Mouse (Mus musculus): ENCODE data around the gene Fpr3. TPM values are rescaled to one million over a fixed set of nuclear protein-coding genes. Genes with fewer than 3 reads are reported as not detected.

The Fpr3 gene
- polyA plus RNA-seq, 1 experiment from 2014 or later = not detected

DNA sequence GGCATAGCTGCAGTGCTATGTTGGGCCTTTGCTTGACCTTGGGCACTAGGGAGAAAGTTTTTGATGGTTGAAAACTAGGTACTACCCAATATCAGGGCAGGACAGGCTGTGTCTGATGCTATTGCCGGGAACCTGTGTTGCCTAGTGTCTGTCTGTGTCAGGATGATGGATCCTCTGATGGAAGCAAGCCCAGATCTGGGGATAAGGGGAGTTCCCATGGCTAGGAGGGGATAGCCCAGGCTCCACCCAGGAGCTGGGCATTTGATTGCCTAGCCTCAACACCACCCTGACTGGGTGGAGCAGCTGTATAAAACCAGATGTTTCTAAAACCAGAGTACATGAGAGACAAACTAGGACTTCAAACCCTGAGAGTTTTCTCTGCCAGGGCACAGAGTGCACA lies 31.0 kb upstream of the Fpr3 start:
- Histone ChIP-seq H3K4me2 (no peak overlapping the region), H3K27ac (no peak overlapping the region), H3K36me3 (0 out of 2 replicates have a peak, but pooled peaks cover 3% of the 10 kb centered on the region), H3K27me3 (no peaks in the 10 kb centered on the region), H3K4me3 (no peak overlapping the region), H3K4me1 (no peaks in the 10 kb centered on the region), H3K9ac (no peak overlapping the region), H3K9me3 (no peaks in the 10 kb centered on the region)
- WGBS = 38% methylated on average over 1 of the region's 1 CpGs
- ATAC-seq (ENCODE audit: borderline replicate concordance, extremely low read depth, low FRiP score, low TSS enrichment) = 0 out of 2 replicates have a peak, but pooled peaks have one; percentile 46

- H3K36me3 ChIP-seq = no peaks in the 10 kb centered on the region
- H3K27ac ChIP-seq = no peak overlapping the region
- no peaks in the 10 kb centered on the region for H3K9me3 ChIP-seq
- no peak overlapping the region for H3K9ac ChIP-seq
- 64% methylated on average over 1 of the region's 1 CpGs for WGBS
- no peaks in the 10 kb centered on the region for H3K4me1 ChIP-seq
- no peak overlapping the region for H3K4me2 ChIP-seq
- ATAC-seq (ENCODE audit: borderline replicate concordance, extremely low read depth, low FRiP score, low TSS enrichment) = no peak
- no peaks in the 10 kb centered on the region for H3K27me3 ChIP-seq
- H3K4me3 ChIP-seq = no peak overlapping the region
Observed at GRCm38 (mm10) chr17:17857446-17857845, 30.2 kb upstream of the Fpr3 start.

DNA sequence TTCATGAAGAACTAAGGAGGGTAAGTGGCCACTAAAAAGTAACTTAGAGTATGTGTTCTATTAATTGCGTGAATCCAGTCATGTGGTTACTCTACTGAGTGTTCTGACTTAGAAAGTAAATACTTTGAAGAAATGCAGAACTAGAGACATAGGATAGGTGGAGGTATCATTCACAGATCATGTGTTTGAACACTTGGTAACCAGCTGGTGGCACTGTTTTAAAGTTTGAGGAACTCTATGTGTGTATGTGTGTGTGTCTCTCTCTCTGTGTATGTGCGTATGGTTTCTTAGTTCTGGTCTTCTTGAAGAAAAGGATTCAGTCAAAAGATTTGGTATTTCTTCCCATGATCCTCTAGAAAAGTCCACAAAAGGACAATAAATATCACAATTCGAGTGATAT lies 27.5 kb upstream of the Fpr3 start:
- Histone ChIP-seq H3K4me1 (no peaks in the 10 kb centered on the region), H3K36me3 (peaks cover 11% of the 10 kb centered on the region; the same call in 1 of the 2 replicates), H3K27me3 (no peaks in the 10 kb centered on the region), H3K27ac (no peak overlapping the region), H3K4me2 (no peak overlapping the region), H3K4me3 (no peak overlapping the region), H3K9me3 (no peaks in the 10 kb centered on the region), H3K9ac (no peak overlapping the region)
- WGBS = 87% methylated on average over 3 of the region's 3 CpGs
- no peak for ATAC-seq (ENCODE audit: borderline replicate concordance, extremely low read depth, low FRiP score, low TSS enrichment)

- Histone ChIP-seq H3K9me3 (no peaks in the 10 kb centered on the region), H3K4me1 (no peaks in the 10 kb centered on the region), H3K27me3 (no peaks in the 10 kb centered on the region), H3K9ac (no peak overlapping the region), H3K4me3 (no peak overlapping the region), H3K36me3 (peaks cover 11% of the 10 kb centered on the region; the same call in 1 of the 2 replicates), H3K27ac (no peak overlapping the region), H3K4me2 (no peak overlapping the region)
- WGBS = 73% methylated on average over 1 of the region's 1 CpGs
- ATAC-seq (ENCODE audit: borderline replicate concordance, extremely low read depth, low FRiP score, low TSS enrichment) = no peak
Observed at GRCm38 (mm10) chr17:17862360-17862759, 25.3 kb upstream of the Fpr3 start.

GRCm38 (mm10) chr17:17865168-17865567 lies 22.5 kb upstream of the Fpr3 start:
- Histone ChIP-seq H3K36me3 (peaks cover 11% of the 10 kb centered on the region; the same call in 1 of the 2 replicates), H3K9me3 (no peaks in the 10 kb centered on the region), H3K4me3 (no peak overlapping the region), H3K27ac (no peak overlapping the region), H3K4me2 (no peak overlapping the region), H3K4me1 (no peaks in the 10 kb centered on the region), H3K9ac (no peak overlapping the region), H3K27me3 (no peaks in the 10 kb centered on the region)
- WGBS = 57% methylated on average over 2 of the region's 2 CpGs
- ATAC-seq (ENCODE audit: borderline replicate concordance, extremely low read depth, low FRiP score, low TSS enrichment) = no peak

DNA sequence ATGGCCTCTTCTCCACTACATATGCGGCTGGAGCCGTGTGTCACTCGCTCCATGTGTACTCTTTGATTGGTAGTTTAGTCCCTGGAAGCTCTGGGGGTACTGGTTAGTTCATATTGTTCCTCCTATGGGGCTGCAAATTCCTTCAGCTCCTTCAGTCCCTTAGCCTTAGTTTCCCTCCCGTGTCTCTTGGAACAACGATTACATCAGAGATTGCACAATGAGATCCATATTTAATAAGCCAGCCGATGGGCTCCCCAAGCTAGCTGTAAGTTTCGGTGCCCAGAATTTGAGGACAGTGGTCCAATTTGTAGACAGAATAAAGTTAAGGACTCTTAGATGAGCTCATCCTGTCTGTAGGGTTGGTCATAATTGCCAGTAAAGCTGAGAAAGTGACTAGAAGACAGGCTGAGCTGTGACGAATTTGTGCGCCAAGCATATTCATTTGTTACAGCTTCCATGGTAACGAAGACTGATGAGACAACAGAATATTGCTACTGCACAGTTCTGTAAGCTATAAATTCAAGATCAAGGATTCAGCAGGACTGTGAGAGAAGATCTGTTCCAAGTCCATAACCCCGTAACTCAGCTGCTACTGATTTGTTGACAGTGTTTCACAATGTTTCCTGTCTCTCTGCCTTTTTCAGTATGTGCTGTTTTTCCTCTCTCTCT lies 20.7 kb upstream of the Fpr3 start:
- Histone ChIP-seq H3K4me1 (no peaks in the 10 kb centered on the region), H3K27me3 (no peaks in the 10 kb centered on the region), H3K9ac (no peak overlapping the region), H3K4me2 (no peak overlapping the region), H3K9me3 (no peaks in the 10 kb centered on the region), H3K36me3 (peaks cover 11% of the 10 kb centered on the region; the same call in 1 of the 2 replicates), H3K4me3 (no peak overlapping the region), H3K27ac (no peak overlapping the region)
- 77% methylated on average over 11 of the region's 11 CpGs for WGBS
- ATAC-seq (ENCODE audit: borderline replicate concordance, extremely low read depth, low FRiP score, low TSS enrichment) = peak; percentile 57; the same call in 1 of the 2 replicates

DNA sequence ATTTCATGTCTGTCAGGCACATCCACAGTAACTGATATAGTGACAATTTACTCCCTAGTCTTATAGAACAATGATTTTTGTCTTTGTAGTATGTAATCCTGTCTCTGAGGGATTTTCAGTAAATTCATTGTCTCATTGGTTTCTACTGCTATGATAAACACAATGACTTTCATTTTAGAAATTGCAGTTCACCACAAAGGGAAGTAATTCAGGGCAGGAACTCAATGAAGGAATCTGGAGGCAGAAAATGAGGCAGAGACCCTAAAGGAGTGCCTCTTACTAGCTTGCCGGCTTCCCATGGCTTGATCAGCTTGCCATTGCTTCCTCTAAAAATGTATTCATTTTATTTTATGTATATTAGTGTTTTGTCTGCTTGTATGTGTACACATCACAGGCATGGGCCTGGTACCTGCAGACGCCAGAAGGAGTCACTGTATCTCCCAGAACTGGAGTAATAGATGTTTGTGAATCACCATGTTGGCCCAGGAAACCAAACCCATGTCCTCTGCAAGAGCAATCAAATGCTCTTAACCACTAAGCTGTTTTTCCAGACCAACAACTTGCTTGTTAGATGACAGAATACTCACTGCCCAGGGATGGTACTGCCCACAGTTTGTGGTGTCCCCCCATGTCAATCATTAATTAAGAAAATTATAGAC lies 16.6 kb upstream of the Fpr3 start:
- Histone ChIP-seq H3K36me3 (no peaks in the 10 kb centered on the region), H3K27me3 (no peaks in the 10 kb centered on the region), H3K4me1 (no peaks in the 10 kb centered on the region), H3K4me3 (no peak overlapping the region), H3K9ac (no peak overlapping the region), H3K9me3 (peaks cover 3% of the 10 kb centered on the region; the same call in 1 of the 2 replicates), H3K4me2 (no peak overlapping the region), H3K27ac (no peak overlapping the region)
- WGBS = 79% methylated on average over 2 of the region's 2 CpGs
- ATAC-seq (ENCODE audit: borderline replicate concordance, extremely low read depth, low FRiP score, low TSS enrichment) = no peak

GRCm38 (mm10) chr17:17871697-17872096 lies 16.0 kb upstream of the Fpr3 start:
- Histone ChIP-seq H3K4me3 (no peak overlapping the region), H3K9ac (no peak overlapping the region), H3K36me3 (no peaks in the 10 kb centered on the region), H3K4me1 (no peaks in the 10 kb centered on the region), H3K27ac (no peak overlapping the region), H3K27me3 (no peaks in the 10 kb centered on the region), H3K9me3 (peaks cover 3% of the 10 kb centered on the region; the same call in 1 of the 2 replicates), H3K4me2 (no peak overlapping the region)
- no peak for ATAC-seq (ENCODE audit: borderline replicate concordance, extremely low read depth, low FRiP score, low TSS enrichment)
- 77% methylated on average over 2 of the region's 2 CpGs for WGBS

- 59% methylated on average over 1 of the region's 1 CpGs for WGBS
- Histone ChIP-seq H3K4me3 (no peak overlapping the region), H3K4me1 (no peaks in the 10 kb centered on the region), H3K9ac (no peak overlapping the region), H3K9me3 (no peaks in the 10 kb centered on the region), H3K27me3 (no peaks in the 10 kb centered on the region), H3K27ac (no peak overlapping the region), H3K36me3 (no peaks in the 10 kb centered on the region), H3K4me2 (no peak overlapping the region)
- ATAC-seq (ENCODE audit: borderline replicate concordance, extremely low read depth, low FRiP score, low TSS enrichment) = no peak
Observed at GRCm38 (mm10) chr17:17879347-17879746, 8.3 kb upstream of the Fpr3 start.

DNA sequence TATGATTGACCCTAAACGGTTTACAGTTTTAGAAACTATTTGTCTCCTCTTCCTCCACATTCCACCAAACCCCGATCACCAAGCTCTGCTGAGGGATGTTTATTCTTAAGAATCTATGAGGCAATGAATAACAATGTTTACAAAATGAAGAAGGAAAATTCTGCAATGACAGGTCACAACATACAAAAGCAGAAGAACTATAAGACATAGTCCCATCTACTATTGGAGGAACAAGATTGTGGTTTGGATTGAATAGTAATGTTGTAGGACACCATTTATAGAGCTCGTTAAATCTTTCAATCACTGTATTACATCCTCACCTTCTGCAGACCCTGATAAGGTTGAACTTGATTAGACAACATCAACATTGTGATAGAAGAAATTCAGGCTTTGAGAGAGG lies 5.0 kb upstream of the Fpr3 start:
- H3K4me1 ChIP-seq = no peaks in the 10 kb centered on the region
- ATAC-seq (ENCODE audit: borderline replicate concordance, extremely low read depth, low FRiP score, low TSS enrichment) = no peak
- WGBS = 62% methylated on average over 3 of the region's 3 CpGs
- no peaks in the 10 kb centered on the region for H3K36me3 ChIP-seq
- H3K9me3 ChIP-seq = no peaks in the 10 kb centered on the region
- H3K9ac ChIP-seq = no peak overlapping the region
- H3K4me2 ChIP-seq = no peak overlapping the region
- H3K27ac ChIP-seq = no peak overlapping the region
- no peak overlapping the region for H3K4me3 ChIP-seq
- H3K27me3 ChIP-seq = no peaks in the 10 kb centered on the region

GRCm38 (mm10) chr17:17883840-17884239 lies 3.8 kb upstream of the Fpr3 start, which contains the start of gene Fpr1:
Gene Fpr1 (minus strand): TSS chr17:17883940.
- Histone ChIP-seq H3K4me2 (no peak within 1 kb of the TSS), H3K27ac (no peak within 1 kb of the TSS), H3K36me3 (no peaks in the 10 kb centered on the region), H3K4me3 (no peak within 1 kb of the TSS), H3K4me1 (no peaks in the 10 kb centered on the region), H3K9me3 (no peaks in the 10 kb centered on the region), H3K27me3 (no peaks in the 10 kb centered on the region), H3K9ac (no peak within 1 kb of the TSS)
- 36% methylated on average over 1 of the region's 1 CpGs for WGBS
- no peak for ATAC-seq (ENCODE audit: borderline replicate concordance, extremely low read depth, low FRiP score, low TSS enrichment)

- H3K27me3 ChIP-seq = no peaks in the 10 kb centered on the region
- no peak overlapping the region for H3K9ac ChIP-seq
- no peaks in the 10 kb centered on the region for H3K9me3 ChIP-seq
- H3K4me2 ChIP-seq = no peak overlapping the region
- no peak for ATAC-seq (ENCODE audit: borderline replicate concordance, extremely low read depth, low FRiP score, low TSS enrichment)
- no peak overlapping the region for H3K4me3 ChIP-seq
- WGBS = 82% methylated on average over 2 of the region's 2 CpGs
- no peak overlapping the region for H3K27ac ChIP-seq
- H3K4me1 ChIP-seq = no peaks in the 10 kb centered on the region
- no peaks in the 10 kb centered on the region for H3K36me3 ChIP-seq
Observed at GRCm38 (mm10) chr17:17889732-17890425, 2.2 kb downstream of the Fpr3 start.
